ENCODE assay signal across 8 mouse cellular contexts in genomic region chr2:136449265-136449664, GRCm38 (mm10). TPM values are rescaled to one million over a fixed set of nuclear protein-coding genes. Genes with fewer than 3 reads are reported as not detected.
DNase-seq lines count a peak whose midpoint lies in the region; ATAC-seq and TF ChIP-seq lines count a peak whose summit lies in the region.

No protein-coding gene starts in this region.

- H3K4me1 ChIP-seq in hindbrain, embryonic 15.5 days (replicated peaks), result no peaks in the 10 kb centered on the region
- no peaks in the 10 kb centered on the region for H3K4me1 ChIP-seq in hindbrain, embryonic 10.5 days (replicated peaks)
- H3K4me1 ChIP-seq in E14TG2a.4 (replicated peaks; ENCODE audit: low read depth, low read length), result no peaks in the 10 kb centered on the region
- no peaks in the 10 kb centered on the region for H3K4me1 ChIP-seq in kidney, embryonic 14.5 days (ENCODE audit: control insufficient read depth, insufficient read depth, low read length)

- no peak overlapping the region for H3K9ac ChIP-seq in hindbrain, embryonic 15.5 days
- H3K9ac ChIP-seq in kidney, embryonic 14.5 days (ENCODE audit: low read depth, low read length), result no peak overlapping the region

- no peaks in the 10 kb centered on the region for H3K36me3 ChIP-seq in hindbrain, embryonic 15.5 days
- no peaks in the 10 kb centered on the region for H3K36me3 ChIP-seq in hindbrain, embryonic 10.5 days
- no peaks in the 10 kb centered on the region for H3K36me3 ChIP-seq in E14TG2a.4 (ENCODE audit: insufficient read depth, low read length)
- H3K36me3 ChIP-seq in kidney, embryonic 14.5 days (ENCODE audit: control insufficient read depth, insufficient read depth, low read length), result no peaks in the 10 kb centered on the region

- H3K27me3 ChIP-seq in hindbrain, embryonic 15.5 days, result no peaks in the 10 kb centered on the region
- no peaks in the 10 kb centered on the region for H3K27me3 ChIP-seq in hindbrain, embryonic 10.5 days (ENCODE audit: insufficient read depth, poor library complexity, severe bottlenecking)
- H3K27me3 ChIP-seq in E14TG2a.4 (ENCODE audit: insufficient read depth, low read length), result no peaks in the 10 kb centered on the region
- H3K27me3 ChIP-seq in kidney, embryonic 14.5 days (ENCODE audit: control insufficient read depth, insufficient read depth, low read length), result no peaks in the 10 kb centered on the region

- peak; percentile 38; the same call in 1 of the 2 replicates for ATAC-seq in hindbrain, embryonic 15.5 days (ENCODE audit: low FRiP score, low read depth)
- peak; percentile 72; the same call in 1 of the 2 replicates for ATAC-seq in kidney, embryonic 14.5 days (ENCODE audit: low FRiP score, low TSS enrichment)
- no peak for ATAC-seq in activated CD4-positive, CD25-positive, alpha-beta regulatory T cell, adult 4 months

- H3K9me3 ChIP-seq in hindbrain, embryonic 15.5 days, result no peaks in the 10 kb centered on the region
- no peaks in the 10 kb centered on the region for H3K9me3 ChIP-seq in hindbrain, embryonic 10.5 days
- no peaks in the 10 kb centered on the region for H3K9me3 ChIP-seq in E14TG2a.4 (ENCODE audit: low read length)
- no peaks in the 10 kb centered on the region for H3K9me3 ChIP-seq in kidney, embryonic 14.5 days (ENCODE audit: control insufficient read depth, low read length)

- TF ChIP-seq CTCF in E14TG2a.4 (conservative IDR thresholded peaks at IDR 0.05; ENCODE audit: low read length), result peak; percentile 49

- H3K4me3 ChIP-seq in hindbrain, embryonic 15.5 days, result no peak overlapping the region
- H3K4me3 ChIP-seq in hindbrain, embryonic 10.5 days, result no peak overlapping the region
- no peak overlapping the region for H3K4me3 ChIP-seq in E14TG2a.4 (replicated peaks; ENCODE audit: low read length)
- no peak overlapping the region for H3K4me3 ChIP-seq in kidney, embryonic 14.5 days (ENCODE audit: low read length)

- 4% methylated on average over 1 of the region's 1 CpGs for WGBS in hindbrain, embryonic 15.5 days
- 5% methylated on average over 1 of the region's 1 CpGs for WGBS in hindbrain, embryonic 10.5 days
- WGBS in kidney, embryonic 14.5 days, result 5% methylated on average over 1 of the region's 1 CpGs

- DNase-seq in hindbrain, embryonic 10.5 days (ENCODE audit: low spot score), result no peak
- peak; percentile 52 for DNase-seq in cerebellum, adult 8-10 months
- DNase-seq in adrenal gland, postnatal 10 days, result no peak
- no peak for DNase-seq in lung, postnatal 4 days

- no peak overlapping the region for H3K4me2 ChIP-seq in hindbrain, embryonic 15.5 days
- H3K4me2 ChIP-seq in kidney, embryonic 14.5 days (replicated peaks; ENCODE audit: low read depth, low read length), result no peak overlapping the region

- no peak overlapping the region for H3K27ac ChIP-seq in hindbrain, embryonic 15.5 days (replicated peaks)
- H3K27ac ChIP-seq in hindbrain, embryonic 10.5 days, result no peak overlapping the region
- no peak overlapping the region for H3K27ac ChIP-seq in kidney, embryonic 14.5 days (ENCODE audit: low read depth, low read length)

RNA-seq across cellular contexts. Expression of gene Ankef1, which starts 52.4 kb away (rescaled TPM):
- polyA plus RNA-seq in hindbrain, embryonic 15.5 days (2015; fragmentation: Nextera tagmentation; extraction: Ambion mirVana), result 0.83 and 0.97 TPM in 2 replicates
- 0.75 and 0.77 TPM in 2 replicates for polyA plus RNA-seq in hindbrain, embryonic 10.5 days (2016; fragmentation: Nextera tagmentation; extraction: Ambion mirVana)
- polyA plus RNA-seq in kidney, embryonic 14.5 days (2014; fragmentation: Nextera tagmentation; extraction: Ambion mirVana), result 0.30 and 0.39 TPM in 2 replicates
- not detected for polyA plus RNA-seq in activated CD4-positive, CD25-positive, alpha-beta regulatory T cell, adult 4 months (2017; shearing (Covaris generic))
- 10 to 100 TPM; 12.9 to 14.6 TPM for total RNA-seq in adrenal gland, postnatal 10 days (2021)
